Mouse (Mus musculus): ENCODE measurements around the gene Rcan2.
A peak's percentile ranks its signal among the peaks of the same experiment; 100 is the strongest.

Gene Rcan2

GRCm38 (mm10) chr17:43801077-43801476 is at the start of gene Rcan2:
Rcan2 (plus strand) TSS chr17:43801351.
- peak; percentile 17 for DNase-seq (ENCODE audit: low read depth, low spot score)

DNA sequence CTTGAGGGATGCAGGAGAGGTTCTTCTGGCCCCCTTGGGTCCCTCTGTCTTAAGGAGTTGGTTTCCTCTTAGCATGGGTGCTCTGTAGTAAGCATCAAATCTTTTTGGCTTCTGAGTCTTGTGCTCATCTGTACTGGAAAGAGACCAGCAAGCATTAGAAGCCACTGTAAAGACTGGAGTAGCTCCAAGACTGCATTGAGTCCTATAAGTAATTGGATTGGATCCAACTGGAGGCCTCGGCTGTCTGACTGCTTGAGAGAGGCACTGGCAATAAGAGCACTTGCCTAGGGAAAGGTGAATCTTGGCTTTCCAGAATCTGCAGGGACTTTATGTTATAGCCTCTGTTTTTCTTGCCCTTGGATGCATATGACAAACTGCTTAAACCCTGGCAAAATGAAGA is 48.3 kb upstream of the Rcan2 start:
- DNase-seq (ENCODE audit: low read depth, low spot score): no peak

- DNase-seq (ENCODE audit: low read depth, low spot score): no peak
Observed at GRCm38 (mm10) chr17:43754687-43755086, 46.5 kb upstream of the Rcan2 start.

GRCm38 (mm10) chr17:43758607-43759259 is 42.4 kb upstream of the Rcan2 start:
- DNase-seq (ENCODE audit: low read depth, low spot score): no peak

DNA sequence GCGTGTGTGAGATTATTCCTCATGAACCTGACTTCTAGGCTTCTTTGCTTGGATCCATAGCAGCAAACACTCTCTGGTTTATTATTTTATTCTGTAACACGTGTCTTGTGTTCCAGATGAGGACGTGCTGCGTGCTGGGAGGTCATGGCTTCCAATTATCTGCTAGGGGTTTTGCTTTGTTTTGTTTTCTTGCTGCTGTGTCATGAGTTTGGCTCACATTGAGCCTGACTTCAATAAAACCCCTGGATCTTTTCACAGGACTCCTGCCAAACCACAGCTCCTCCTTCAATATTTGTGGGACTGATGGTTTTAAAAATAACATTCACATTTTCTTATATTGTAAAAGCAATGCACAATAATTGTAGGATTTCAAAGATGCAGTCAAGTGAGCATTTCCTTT is 16.6 kb upstream of the Rcan2 start:
- DNase-seq (ENCODE audit: low read depth, low spot score): no peak

- DNase-seq (ENCODE audit: low read depth, low spot score): no peak
Observed at GRCm38 (mm10) chr17:43788222-43788621, 12.9 kb upstream of the Rcan2 start.

DNA sequence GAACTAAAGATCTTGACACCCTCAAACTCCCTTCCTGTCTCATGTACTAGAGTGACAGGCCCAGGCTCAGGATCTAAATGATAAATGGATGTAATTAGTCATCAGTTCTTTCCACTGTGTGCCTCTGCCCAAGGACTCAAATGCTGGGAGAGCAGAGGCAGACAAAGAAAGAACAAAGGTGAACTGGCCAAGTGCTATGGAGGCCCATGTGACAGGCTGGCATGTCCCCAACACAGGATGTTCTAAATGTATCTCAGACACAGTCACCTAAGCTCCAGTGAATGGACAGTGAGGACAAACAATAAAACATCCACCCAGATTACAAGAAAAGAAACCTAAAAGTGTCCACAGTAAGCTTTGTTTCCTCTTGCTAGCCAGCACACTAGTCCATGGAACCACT is 11.8 kb upstream of the Rcan2 start:
- DNase-seq (ENCODE audit: low read depth, low spot score): no peak

GRCm38 (mm10) chr17:43791751-43792150 is 9.4 kb upstream of the Rcan2 start:
- DNase-seq (ENCODE audit: low read depth, low spot score): no peak

DNA sequence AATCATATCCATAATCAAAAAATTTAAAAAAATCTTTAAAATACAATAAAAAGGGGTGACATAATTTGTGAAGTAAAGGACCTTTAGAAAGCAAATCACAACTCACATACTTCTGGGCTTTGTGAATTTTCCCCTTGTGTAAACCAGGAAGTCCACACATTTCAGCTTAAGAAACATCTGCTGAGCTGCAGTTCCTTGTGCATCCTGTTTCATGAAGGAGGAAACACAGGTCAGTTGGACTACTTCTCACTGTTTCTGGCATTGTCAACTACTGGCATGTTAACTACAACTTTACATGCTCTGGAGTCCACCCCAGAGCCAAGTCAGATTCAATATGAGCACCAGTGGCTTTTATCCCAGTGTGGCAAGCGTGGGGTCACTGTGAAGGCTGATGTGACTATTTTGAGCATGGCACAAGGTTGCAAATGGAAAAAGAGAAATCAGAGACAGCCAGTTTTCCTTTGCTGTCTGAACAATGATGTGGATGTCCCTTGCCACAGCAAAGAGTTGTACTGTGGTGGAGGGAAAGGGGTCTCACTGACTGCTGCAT is 6.3 kb upstream of the Rcan2 start:
- DNase-seq (ENCODE audit: low read depth, low spot score): no peak

GRCm38 (mm10) chr17:43801595-43802373 is 633 bp downstream of the Rcan2 start:
- DNase-seq (ENCODE audit: low read depth, low spot score): peak; percentile 25

DNA sequence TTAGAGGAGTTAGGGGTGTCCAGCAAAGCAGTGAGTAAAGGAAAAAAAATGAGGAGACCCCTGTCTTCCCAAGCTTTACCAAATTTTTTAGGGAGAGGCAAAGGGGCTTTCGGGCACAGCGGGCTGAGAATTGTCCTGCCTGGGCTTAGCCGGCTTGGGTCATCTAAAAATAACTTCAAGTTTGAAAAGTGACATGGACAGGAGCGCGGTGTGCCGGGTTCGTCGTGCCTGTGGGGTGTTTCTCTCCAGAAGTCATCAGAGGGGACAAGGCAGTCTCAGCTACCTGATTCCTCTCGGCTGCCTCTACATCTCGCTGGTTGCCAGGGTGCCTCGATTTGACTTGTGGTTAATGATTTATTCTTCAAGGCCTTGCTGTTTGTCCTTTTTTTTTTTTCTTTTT is 1.3 kb downstream of the Rcan2 start:
- DNase-seq (ENCODE audit: low read depth, low spot score): no peak

GRCm38 (mm10) chr17:43803111-43803510 is 2.0 kb downstream of the Rcan2 start:
- no peak for DNase-seq (ENCODE audit: low read depth, low spot score)

GRCm38 (mm10) chr17:43803764-43804163 is 2.6 kb downstream of the Rcan2 start:
- DNase-seq (ENCODE audit: low read depth, low spot score): no peak

GRCm38 (mm10) chr17:43806841-43807240 is 5.7 kb downstream of the Rcan2 start:
- no peak for DNase-seq (ENCODE audit: low read depth, low spot score)

DNA sequence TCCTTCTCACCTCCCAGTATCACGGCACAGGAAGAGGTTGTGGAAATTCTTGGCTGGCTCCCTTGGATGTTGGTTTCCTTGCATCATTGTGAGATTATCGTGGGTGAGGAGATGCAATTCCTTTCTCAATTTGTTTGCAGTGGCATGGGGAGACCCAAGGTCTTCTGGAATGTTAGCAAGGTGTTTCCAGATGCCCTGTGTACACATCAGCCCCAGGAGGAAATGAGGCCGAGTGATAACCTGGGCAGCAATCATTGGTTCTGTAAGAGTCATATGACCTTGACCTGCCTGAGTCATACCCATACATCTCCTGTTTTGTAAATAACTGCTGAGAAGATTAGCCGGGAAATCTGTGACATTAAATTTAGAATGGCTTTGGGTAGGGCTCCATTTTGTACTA is 10.3 kb downstream of the Rcan2 start:
- DNase-seq (ENCODE audit: low read depth, low spot score): no peak

DNA sequence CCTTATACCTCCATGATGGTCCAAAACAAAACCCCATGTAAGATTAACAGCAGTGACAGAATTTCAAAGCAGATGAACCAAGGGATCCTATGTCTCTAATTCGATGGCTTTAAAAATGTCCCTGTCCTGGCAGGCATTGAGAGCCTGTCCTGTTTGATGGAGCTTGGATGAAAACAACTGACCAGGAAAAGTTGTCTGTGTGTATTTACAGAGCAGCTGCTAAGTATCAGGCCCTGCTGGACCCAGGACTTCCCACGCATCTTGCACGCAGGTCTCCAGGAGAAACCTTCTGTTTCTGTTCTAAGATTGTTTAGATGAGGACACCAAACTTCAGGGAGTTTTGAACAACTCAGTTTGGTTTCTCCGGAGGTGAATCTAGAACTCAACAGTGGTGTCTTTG is 14.2 kb downstream of the Rcan2 start:
- DNase-seq (ENCODE audit: low read depth, low spot score): no peak

GRCm38 (mm10) chr17:43816480-43816879 is 15.3 kb downstream of the Rcan2 start:
- no peak for DNase-seq (ENCODE audit: low read depth, low spot score)

DNA sequence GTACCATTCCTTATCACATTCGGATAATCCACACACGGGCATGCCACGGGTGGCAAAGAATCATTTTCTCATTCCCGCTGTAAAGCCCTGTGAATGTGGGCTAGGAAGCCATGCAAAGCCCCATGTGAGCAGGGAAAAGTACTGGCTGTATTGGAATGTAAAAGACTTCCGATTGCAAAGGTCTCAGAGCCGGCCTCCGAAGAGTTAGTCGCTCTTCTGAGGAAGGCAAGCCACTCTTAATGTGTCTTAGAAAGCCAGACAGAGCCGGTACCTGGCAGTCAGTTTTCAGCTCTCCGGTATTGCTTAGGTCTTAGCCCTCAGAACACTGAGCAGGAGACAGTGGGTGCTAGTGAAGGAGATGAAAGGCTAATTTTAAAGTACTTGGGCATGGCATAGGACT is 16.0 kb downstream of the Rcan2 start:
- no peak for DNase-seq (ENCODE audit: low read depth, low spot score)

GRCm38 (mm10) chr17:43818390-43818789 is 17.2 kb downstream of the Rcan2 start:
- no peak for DNase-seq (ENCODE audit: low read depth, low spot score)

DNA sequence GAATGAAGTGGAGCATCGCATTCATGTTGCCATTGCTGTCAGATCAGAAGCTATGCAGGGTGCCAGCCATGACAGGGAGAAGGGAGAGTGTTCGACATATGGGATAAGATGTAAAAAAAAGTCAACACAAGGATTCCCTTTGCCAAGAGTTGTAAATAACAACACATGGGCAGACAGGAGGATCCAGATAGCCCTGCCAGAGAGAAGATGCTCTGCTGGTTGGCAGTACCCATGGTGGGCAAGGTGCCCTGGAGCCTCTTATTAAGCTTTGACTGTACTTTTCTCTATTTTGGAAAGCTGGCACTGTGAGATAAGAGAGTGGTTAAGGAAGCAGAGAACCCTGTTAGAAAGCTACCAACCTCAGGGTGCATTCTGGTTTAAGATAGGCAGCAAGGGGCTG is 19.8 kb downstream of the Rcan2 start:
- no peak for DNase-seq (ENCODE audit: low read depth, low spot score)

- no peak for DNase-seq (ENCODE audit: low read depth, low spot score)
Observed at GRCm38 (mm10) chr17:43822207-43822606, 21.1 kb downstream of the Rcan2 start.

- no peak for DNase-seq (ENCODE audit: low read depth, low spot score)
Observed at GRCm38 (mm10) chr17:43822630-43823029, 21.5 kb downstream of the Rcan2 start.

GRCm38 (mm10) chr17:43824781-43825410 is 23.7 kb downstream of the Rcan2 start:
- no peak for DNase-seq (ENCODE audit: low read depth, low spot score)

Data from forelimb bud, embryonic 11.5 days (tissue).